16 mouse cellular contexts compared by ENCODE assay signal in the genomic region with DNA sequence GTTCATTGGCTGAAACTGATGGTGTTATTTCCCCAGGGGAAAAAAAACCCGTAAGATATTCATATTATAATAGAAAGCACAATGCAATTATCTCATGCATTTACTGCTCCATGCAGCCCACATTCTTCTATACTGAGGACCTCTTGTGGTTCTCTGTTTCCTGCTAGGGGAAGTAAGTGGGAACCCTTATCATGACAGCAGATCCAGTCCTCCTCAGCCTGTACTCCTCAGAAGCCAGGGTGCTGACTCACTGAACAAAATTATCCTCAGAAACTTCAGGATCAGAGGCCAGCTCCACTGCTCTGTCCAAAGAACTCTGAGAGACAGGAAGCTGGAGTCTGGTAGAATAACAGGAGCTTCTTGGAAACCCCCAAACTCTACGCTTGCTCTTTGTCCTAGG. TPM values are rescaled to one million over a fixed set of nuclear protein-coding genes. Genes with fewer than 3 reads are reported as not detected.
DNase-seq lines count a peak whose midpoint lies in the region; ATAC-seq and TF ChIP-seq lines count a peak whose summit lies in the region.
"Had no signal": no experiment of that assay in that cellular context is flagged by ENCODE, and none has a peak within 500 bp of the region (broad histone marks: within the 10 kb centered on the region; RNA-seq: fewer than 3 reads in every experiment).

No protein-coding gene starts in this region.

- TF ChIP-seq POLR2A in heart, adult 2 months (IDR thresholded peaks at IDR 0.05; ENCODE audit: insufficient read depth, low read depth, low read length): no peak
- no peak for TF ChIP-seq POLR2A in thymus, adult 2 months (IDR thresholded peaks at IDR 0.05; ENCODE audit: control insufficient read depth, extremely low read depth, insufficient read depth, low read length, poor library complexity)

- DNase-seq in heart, adult 2 months: no peak
- peak; percentile 49 for DNase-seq in thymus, adult 2 months
- DNase-seq in thymus, adult 18-20 months: no peak
- DNase-seq in liver, postnatal 0 days: no peak
- DNase-seq in B cell, adult 2 months: no peak
- no peak for DNase-seq in frontal cortex, postnatal 25 days (ENCODE audit: low spot score in 2 of 2)
- DNase-seq: cerebellum, adult 2 months; embryo, embryonic 11 days; gastrocnemius, postnatal 14 days had no signal

- intact Hi-C loops in heart, adult 2 months (cut with DNase I): no loop called here

- no peak for TF ChIP-seq EP300 in heart, adult 2 months (IDR thresholded peaks at IDR 0.05; ENCODE audit: insufficient read depth, low read depth, low read length)
- TF ChIP-seq EP300 in liver, postnatal 0 days (IDR thresholded peaks at IDR 0.05; ENCODE audit: low read depth): no peak

- WGBS in heart, embryonic 11.5 days (ENCODE audit: insufficient replicate concordance): 58% methylated on average over 2 of the region's 2 CpGs
- WGBS in heart, adult 2 months: 40% methylated on average over 2 of the region's 2 CpGs
- WGBS in thymus, adult 2 months: 6% methylated on average over 2 of the region's 2 CpGs
- WGBS in liver, postnatal 0 days (ENCODE audit: insufficient replicate concordance): 34% methylated on average over 2 of the region's 2 CpGs
- WGBS in intestine, embryonic 16.5 days: 76% methylated on average over 2 of the region's 2 CpGs

- TF ChIP-seq CTCF in heart, adult 2 months (IDR thresholded peaks at IDR 0.05): no peak
- no peak for TF ChIP-seq CTCF in thymus, adult 2 months (IDR thresholded peaks at IDR 0.05; ENCODE audit: borderline replicate concordance, control insufficient read depth, extremely low read depth, insufficient read depth, low read length, poor library complexity)
- TF ChIP-seq CTCF in liver, postnatal 0 days (IDR thresholded peaks at IDR 0.05; ENCODE audit: low read depth): no peak

- 0 out of 2 replicates have a peak, but pooled peaks cover 3% of the 10 kb centered on the region for H3K4me1 ChIP-seq in heart, embryonic 11.5 days (ENCODE audit: control insufficient read depth, insufficient read depth, low read length)
- peaks cover 2% of the 10 kb centered on the region; the same call in 1 of the 2 replicates for H3K4me1 ChIP-seq in heart, adult 2 months (ENCODE audit: control insufficient read depth, insufficient read depth, low read length)
- H3K4me1 ChIP-seq in thymus, adult 2 months (replicated peaks; ENCODE audit: control insufficient read depth, insufficient read depth, low read length): peaks cover 38% of the 10 kb centered on the region
- H3K4me1 ChIP-seq in liver, postnatal 0 days (ENCODE audit: insufficient read depth): no peaks in the 10 kb centered on the region
- no peaks in the 10 kb centered on the region for H3K4me1 ChIP-seq in intestine, embryonic 16.5 days (ENCODE audit: control insufficient read depth, insufficient read depth, low read length)
- H3K4me1 ChIP-seq: hindbrain, embryonic 15.5 days; lung, embryonic 15.5 days; midbrain, embryonic 10.5 days had no signal

- no peak overlapping the region for H3K27ac ChIP-seq in heart, embryonic 11.5 days (ENCODE audit: low read depth, low read length)
- no peak overlapping the region for H3K27ac ChIP-seq in heart, adult 2 months
- H3K27ac ChIP-seq in thymus, adult 2 months (ENCODE audit: control insufficient read depth, insufficient read depth, low read length): peak overlapping the region; percentile 91
- H3K27ac ChIP-seq in liver, postnatal 0 days (ENCODE audit: low read depth): no peak overlapping the region
- no peak overlapping the region for H3K27ac ChIP-seq in intestine, embryonic 16.5 days (ENCODE audit: low read length)
- H3K27ac ChIP-seq: hindbrain, embryonic 15.5 days; lung, embryonic 15.5 days; midbrain, embryonic 10.5 days had no signal

- H3K4me3 ChIP-seq in heart, embryonic 11.5 days (ENCODE audit: low read depth, low read length): no peak overlapping the region
- no peak overlapping the region for H3K4me3 ChIP-seq in heart, adult 2 months
- H3K4me3 ChIP-seq in thymus, adult 2 months (ENCODE audit: control insufficient read depth, insufficient read depth, low read length): no peak overlapping the region
- H3K4me3 ChIP-seq in liver, postnatal 0 days (ENCODE audit: low read depth, low read length): no peak overlapping the region
- no peak overlapping the region for H3K4me3 ChIP-seq in intestine, embryonic 16.5 days (ENCODE audit: low read length)
- H3K4me3 ChIP-seq: hindbrain, embryonic 15.5 days; lung, embryonic 15.5 days; midbrain, embryonic 10.5 days had no signal

- no peak overlapping the region for H3K9ac ChIP-seq in heart, embryonic 11.5 days (ENCODE audit: low read depth, low read length)
- H3K9ac ChIP-seq in heart, adult 2 months (ENCODE audit: low read depth, low read length): no peak overlapping the region
- no peak overlapping the region for H3K9ac ChIP-seq in liver, postnatal 0 days (replicated peaks)
- H3K9ac ChIP-seq in intestine, embryonic 16.5 days (ENCODE audit: low read depth, low read length): no peak overlapping the region
- H3K9ac ChIP-seq: hindbrain, embryonic 15.5 days; lung, embryonic 15.5 days had no signal

- ATAC-seq in heart, embryonic 11.5 days (replicated peaks; ENCODE audit: insufficient number of reproducible peaks, low FRiP score, low TSS enrichment): 0 out of 2 replicates have a peak, but pooled peaks have one; percentile 22
- peak; percentile 53; the same call in 1 of the 2 replicates for ATAC-seq in liver, postnatal 0 days
- no peak for ATAC-seq in intestine, embryonic 16.5 days
- ATAC-seq: forebrain, embryonic 16.5 days had no signal

- no peaks in the 10 kb centered on the region for H3K27me3 ChIP-seq in heart, embryonic 11.5 days (ENCODE audit: control insufficient read depth, insufficient read depth, low read length)
- H3K27me3 ChIP-seq in heart, adult 2 months (ENCODE audit: control insufficient read depth, insufficient read depth, low read length): no peaks in the 10 kb centered on the region
- H3K27me3 ChIP-seq in thymus, adult 2 months (ENCODE audit: control insufficient read depth, insufficient read depth, low read length): no peaks in the 10 kb centered on the region
- no peaks in the 10 kb centered on the region for H3K27me3 ChIP-seq in liver, postnatal 0 days (ENCODE audit: insufficient read depth, low read length)
- no peaks in the 10 kb centered on the region for H3K27me3 ChIP-seq in intestine, embryonic 16.5 days (replicated peaks; ENCODE audit: control insufficient read depth, insufficient read depth, low read length)
- H3K27me3 ChIP-seq: hindbrain, embryonic 15.5 days had no signal

- no peaks in the 10 kb centered on the region for H3K79me2 ChIP-seq in heart, adult 2 months (replicated peaks; ENCODE audit: control insufficient read depth, insufficient read depth, low read length)

- H3K9me3 ChIP-seq in heart, embryonic 11.5 days (replicated peaks; ENCODE audit: control insufficient read depth, low read length): no peaks in the 10 kb centered on the region
- H3K9me3 ChIP-seq in liver, postnatal 0 days (ENCODE audit: low read length): no peaks in the 10 kb centered on the region
- H3K9me3 ChIP-seq in intestine, embryonic 16.5 days (ENCODE audit: control insufficient read depth, low read length): no peaks in the 10 kb centered on the region
- H3K9me3 ChIP-seq: hindbrain, embryonic 15.5 days; lung, embryonic 15.5 days; midbrain, embryonic 10.5 days had no signal

- no peak overlapping the region for H3K4me2 ChIP-seq in heart, embryonic 11.5 days
- no peak overlapping the region for H3K4me2 ChIP-seq in liver, postnatal 0 days (ENCODE audit: low read depth, low read length)
- H3K4me2 ChIP-seq in intestine, embryonic 16.5 days (ENCODE audit: low read depth, low read length): no peak overlapping the region
- H3K4me2 ChIP-seq: hindbrain, embryonic 15.5 days; lung, embryonic 15.5 days had no signal

- no peaks in the 10 kb centered on the region for H3K36me3 ChIP-seq in heart, embryonic 11.5 days (ENCODE audit: control insufficient read depth, insufficient read depth, low read length)
- no peaks in the 10 kb centered on the region for H3K36me3 ChIP-seq in heart, adult 2 months (ENCODE audit: control insufficient read depth, insufficient read depth, low read length)
- peaks cover 3% of the 10 kb centered on the region; the same call in 1 of the 2 replicates for H3K36me3 ChIP-seq in thymus, adult 2 months (ENCODE audit: control insufficient read depth, insufficient read depth, low read length)
- no peaks in the 10 kb centered on the region for H3K36me3 ChIP-seq in liver, postnatal 0 days (replicated peaks; ENCODE audit: insufficient read depth, low read length)
- no peaks in the 10 kb centered on the region for H3K36me3 ChIP-seq in intestine, embryonic 16.5 days (ENCODE audit: control insufficient read depth, insufficient read depth, low read length)
- H3K36me3 ChIP-seq: G1E; hindbrain, embryonic 15.5 days; lung, embryonic 15.5 days; midbrain, embryonic 10.5 days had no signal

RNA-seq across cellular contexts. Expression of gene Arpp21, which starts 10.7 kb away (rescaled TPM):
- polyA plus RNA-seq in heart, embryonic 11.5 days (2014; fragmentation: Nextera tagmentation; extraction: Ambion mirVana): 1.7 and 3.1 TPM in 2 replicates
- total RNA-seq in heart, adult 2 months (2021): 1 to 10 TPM in 1 of 2 experiments, under 1 TPM in 1; 0.99 to 1.3 TPM
- 1.0 and 1.7 TPM in 2 replicates for polyA plus RNA-seq in heart, adult 2 months (2012; rRNA removed)
- 578 and 597 TPM in 2 replicates for polyA plus RNA-seq in thymus, adult 2 months (2012; rRNA removed)
- polyA plus RNA-seq in liver, postnatal 0 days (2015; fragmentation: Nextera tagmentation; extraction: Ambion mirVana): 0.74 and 1.0 TPM in 2 replicates
- 0.73 and 0.98 TPM in 2 replicates for polyA plus RNA-seq in intestine, embryonic 16.5 days (2015; fragmentation: Nextera tagmentation; extraction: Ambion mirVana)
- polyA plus RNA-seq: G1E had no signal

Comparison
In these comparisons a context has a peak if more than half of its experiments do, and no peak if none do; other contexts are left out.
1. RNA of gene Arpp21, which starts 10.7 kb away (polyA plus RNA-seq): 578 to 597 TPM in thymus, adult 2 months; 1.7 to 3.1 TPM in heart, embryonic 11.5 days, 1.0 to 1.7 TPM in heart, adult 2 months, 0.74 to 1.0 TPM in liver, postnatal 0 days and 0.73 to 0.98 TPM in intestine, embryonic 16.5 days; every median in the first group is over 100 times any median in the second.